Mouse (Mus musculus) kidney, adult 2 months (tissue): ENCODE measurements at regions not wholly inside any gene's neighbourhood (a gene's known extent, or its start where the extent isn't known, plus 50 kb on each side); places are given as distances from the start of the nearest gene placed in this dataset.

Experiments used
- CTCF ChIP-seq: fragments of 200-500 bp; conservative IDR thresholded peaks from 2 replicates; pipeline ENCODE4 v1.5.1; 2011; ENCODE audit warnings: low read depth, mild to moderate bottlenecking, control low read depth, low read length, moderate library complexity, mixed read lengths; ENCODE audit not compliant: insufficient read depth, insufficient read length
- POLR2A ChIP-seq: fragments of 200-500 bp; IDR thresholded peaks from one replicate; pipeline ENCODE4 v1.6.1; 2011; ENCODE audit warnings: low read depth, low read length, control low read depth

GRCm38 (mm10) chr3:120037526-120037925 lies 253.3 kb upstream of the Ptbp2 start:
- TF ChIP-seq CTCF, result no peak
- no peak for TF ChIP-seq POLR2A
